Mouse (Mus musculus) left cerebral cortex, adult 18-20 months (tissue): ENCODE measurements around the gene Mettl1. TPM values are rescaled to one million over a fixed set of nuclear protein-coding genes. Genes with fewer than 3 reads are reported as not detected.
"Not testable (repeated sequence)": the region's sequence is repeated elsewhere in the genome, so short reads cannot be mapped to it uniquely, and the experiment has no call there.

Source experiments
- DNase-seq, 2 experiments: peaks; one replicate each; pipeline ENCODE4 v3.0.0; 2021 to 2022; ENCODE audit warnings: low spot score in 2 of 2, mixed read lengths in 1 of 2
- total RNA-seq, 2 experiments: library from RNA; stranded (reverse); gene quantifications; 2 replicates each; pipeline ENCODE4 v1.2.3; 2021

The Mettl1 gene
- total RNA-seq, 2 experiments from 2014 or later, result 9.4 to 10.0 TPM

GRCm38 (mm10) chr10:127043187-127043586, 2.0 kb downstream of the Mettl1 start:
- DNase-seq, result no peak

- no peak for DNase-seq
Observed at GRCm38 (mm10) chr10:127047954-127048353, 6.7 kb downstream of the Mettl1 start, which contains the start of gene Cyp27b1. Cyp27b1 (plus strand) TSS chr10:127048250.

- no peak for DNase-seq
Observed at GRCm38 (mm10) chr10:127048608-127049394, 7.6 kb downstream of the Mettl1 start.

GRCm38 (mm10) chr10:127049395-127050118, 8.3 kb downstream of the Mettl1 start:
- no peak for DNase-seq

- DNase-seq, result no peak
Observed at GRCm38 (mm10) chr10:127050119-127050474, 8.9 kb downstream of the Mettl1 start.

- DNase-seq, result no peak
Observed at GRCm38 (mm10) chr10:127054646-127055045, 13.4 kb downstream of the Mettl1 start.

GRCm38 (mm10) chr10:127055406-127055805, 14.2 kb downstream of the Mettl1 start:
- DNase-seq, result no peak

- no peak for DNase-seq
Observed at GRCm38 (mm10) chr10:127056490-127056889, 15.3 kb downstream of the Mettl1 start.

- peak; percentile 79 to 80 for DNase-seq
Observed at GRCm38 (mm10) chr10:127058161-127058560, 16.9 kb downstream of the Mettl1 start.

GRCm38 (mm10) chr10:127058708-127059107, 17.5 kb downstream of the Mettl1 start:
- DNase-seq, result no peak

- no peak for DNase-seq
Observed at GRCm38 (mm10) chr10:127059174-127059967, 18.2 kb downstream of the Mettl1 start.

GRCm38 (mm10) chr10:127059968-127060916, 19.0 kb downstream of the Mettl1 start, which contains the start of gene March9:
March9 (minus strand) TSS chr10:127060184.
- DNase-seq, result peak; percentile 63 to 72

- DNase-seq, result no peak
Observed at GRCm38 (mm10) chr10:127061085-127061484, 19.9 kb downstream of the Mettl1 start.

- DNase-seq, result no peak
Observed at GRCm38 (mm10) chr10:127061513-127061912, 20.3 kb downstream of the Mettl1 start.

GRCm38 (mm10) chr10:127062101-127062500, 20.9 kb downstream of the Mettl1 start:
- not testable (repeated sequence) for DNase-seq

GRCm38 (mm10) chr10:127062503-127062902, 21.3 kb downstream of the Mettl1 start:
- no peak for DNase-seq

- peak; percentile 97 to 98 for DNase-seq
Observed at GRCm38 (mm10) chr10:127063239-127063872, 22.1 kb downstream of the Mettl1 start, which contains the start of gene Cdk4. Cdk4 (plus strand) TSS chr10:127063534.

GRCm38 (mm10) chr10:127063913-127064870, 23.0 kb downstream of the Mettl1 start:
- DNase-seq, result no peak

- DNase-seq, result no peak
Observed at GRCm38 (mm10) chr10:127065981-127066380, 24.8 kb downstream of the Mettl1 start.
